Mouse (Mus musculus) left cerebral cortex, postnatal 25 days (tissue): Measurements from ENCODE around the gene Cep55. TPM values are rescaled to one million over a fixed set of nuclear protein-coding genes. Genes with fewer than 3 reads are reported as not detected.

ENCODE experiments used
- DNase-seq, 2 experiments: peaks; one replicate each; pipeline ENCODE4 v3.0.0; 2022; ENCODE audit warnings: low spot score in 2 of 2, mixed read lengths in 1 of 2
- intact Hi-C: fragments of 180-260 bp; cut with DNase I; formaldehyde crosslinking; loops from one replicate; pipeline ENCODE4 v1.15.1; 2025
- total RNA-seq, 2 experiments: library from RNA; stranded (reverse); gene quantifications; 2 replicates each; pipeline ENCODE4 v1.2.3; 2021

The Cep55 gene
- total RNA-seq, 2 experiments from 2014 or later, result 0.18 to 0.32 TPM

DNA sequence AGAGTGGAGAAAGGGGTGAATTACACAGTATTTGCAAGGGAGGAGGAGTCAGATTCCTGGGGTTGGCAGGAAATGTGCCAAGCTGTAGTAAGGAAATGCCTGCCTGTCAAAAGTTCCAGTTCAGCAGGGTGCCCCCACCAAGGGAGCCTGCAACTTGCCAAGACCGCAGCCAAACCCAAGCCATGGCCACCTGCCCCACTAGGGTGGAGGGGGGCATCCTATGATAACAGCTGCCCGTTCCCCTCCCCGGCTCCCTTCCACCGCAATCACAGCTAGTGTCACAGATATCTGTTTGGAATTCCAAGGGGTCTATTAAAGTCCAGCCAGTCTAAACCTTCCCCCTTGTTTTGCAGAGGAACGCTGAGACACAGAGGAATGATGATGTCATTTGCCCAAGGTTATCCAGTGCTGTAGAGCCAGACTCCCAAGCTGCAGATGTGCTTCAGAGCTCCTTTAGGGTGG, 12.5 kb upstream of the Cep55 start:
- DNase-seq, result peak in 1 of 2 experiments; percentile 7
- intact Hi-C loops, result loop anchor here (2.0 kb wide), 1 partner anchor 87 kb away; no protein-coding TSS in a partner anchor

DNA sequence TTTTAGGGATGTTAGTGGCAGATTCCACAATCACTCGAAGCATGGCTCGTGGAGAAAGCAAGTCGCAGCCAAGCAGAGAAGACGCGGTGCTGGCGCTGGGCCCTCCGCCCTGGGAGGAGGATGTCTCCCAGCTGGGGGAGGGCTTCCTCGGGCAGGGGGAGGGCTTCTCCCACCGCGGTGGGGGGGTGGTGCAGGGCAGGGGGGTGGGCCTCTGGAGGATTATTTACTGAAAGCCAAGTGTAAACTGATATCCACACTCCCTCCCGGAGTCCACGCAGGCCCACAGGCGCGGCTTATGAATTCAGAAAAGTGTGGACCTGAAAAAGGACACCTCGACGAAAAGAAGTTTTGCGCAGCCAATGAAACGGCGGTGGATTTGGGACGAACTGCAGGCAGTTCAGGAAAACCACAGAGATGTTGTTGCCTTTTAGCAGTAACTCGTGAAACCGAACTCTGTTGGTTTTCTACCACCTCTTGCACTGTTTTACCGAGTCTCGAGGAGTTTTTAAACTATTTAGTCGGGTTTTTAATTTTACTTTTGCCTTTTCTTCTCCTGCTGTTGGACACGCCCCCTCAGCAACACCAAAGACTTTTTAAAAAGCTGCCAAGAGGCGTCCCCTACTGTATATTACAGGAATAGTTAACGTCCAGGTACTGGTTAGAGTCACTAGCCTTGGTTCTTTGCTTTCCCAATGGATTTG, 11.4 kb upstream of the Cep55 start, which contains the start of gene Myof:
TSS of gene Myof (minus strand) at position 297 of the 701 bp plus-strand sequence.
- intact Hi-C loops, result loop anchor here (2.0 kb wide), 1 partner anchor 89 kb away; no protein-coding TSS in a partner anchor
- DNase-seq, result peak; percentile 11 to 14

DNA sequence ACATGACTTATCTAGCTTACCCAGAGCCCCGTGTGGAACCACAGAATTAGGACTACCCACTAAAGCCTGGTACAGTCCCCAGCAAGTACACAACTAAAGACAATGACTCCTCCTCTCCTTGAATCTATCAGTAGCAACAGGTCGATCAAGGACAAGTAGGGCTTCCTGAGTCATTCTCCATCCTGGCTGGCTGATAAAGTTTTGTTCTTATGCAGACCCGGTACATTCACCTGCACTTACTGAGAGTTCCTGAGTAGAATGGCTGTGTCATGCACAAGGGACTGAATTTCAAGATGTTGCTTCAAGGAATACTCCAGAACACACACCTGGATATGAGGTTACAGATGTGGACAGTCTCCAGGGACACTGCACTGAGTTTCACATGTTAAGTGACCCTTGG, 9.6 kb upstream of the Cep55 start:
- intact Hi-C loops, result no loop called here

DNA sequence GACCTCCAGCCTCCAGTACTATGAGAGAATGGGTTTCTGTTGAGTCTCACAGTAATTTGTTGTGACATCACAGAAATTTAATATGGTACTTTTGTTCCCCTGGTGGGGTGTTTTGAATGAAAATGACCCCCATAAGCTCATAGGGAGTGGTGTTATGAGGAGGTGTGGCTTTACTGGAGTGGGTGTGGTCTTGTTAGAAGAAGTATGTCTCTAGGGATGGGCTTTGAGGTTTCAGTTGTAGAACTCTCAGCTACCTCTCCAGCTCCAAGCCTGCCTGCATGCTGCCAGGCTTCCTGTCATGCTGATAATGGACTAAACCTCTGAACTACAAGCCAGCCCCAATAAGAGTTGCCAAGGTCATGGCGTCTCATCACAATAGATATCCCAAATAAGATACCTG, 5.1 kb upstream of the Cep55 start:
- DNase-seq, result no peak
- intact Hi-C loops, result no loop called here

More for the DNA sequence above, 9.6 kb upstream of the Cep55 start:
- DNase-seq, result no peak

DNA sequence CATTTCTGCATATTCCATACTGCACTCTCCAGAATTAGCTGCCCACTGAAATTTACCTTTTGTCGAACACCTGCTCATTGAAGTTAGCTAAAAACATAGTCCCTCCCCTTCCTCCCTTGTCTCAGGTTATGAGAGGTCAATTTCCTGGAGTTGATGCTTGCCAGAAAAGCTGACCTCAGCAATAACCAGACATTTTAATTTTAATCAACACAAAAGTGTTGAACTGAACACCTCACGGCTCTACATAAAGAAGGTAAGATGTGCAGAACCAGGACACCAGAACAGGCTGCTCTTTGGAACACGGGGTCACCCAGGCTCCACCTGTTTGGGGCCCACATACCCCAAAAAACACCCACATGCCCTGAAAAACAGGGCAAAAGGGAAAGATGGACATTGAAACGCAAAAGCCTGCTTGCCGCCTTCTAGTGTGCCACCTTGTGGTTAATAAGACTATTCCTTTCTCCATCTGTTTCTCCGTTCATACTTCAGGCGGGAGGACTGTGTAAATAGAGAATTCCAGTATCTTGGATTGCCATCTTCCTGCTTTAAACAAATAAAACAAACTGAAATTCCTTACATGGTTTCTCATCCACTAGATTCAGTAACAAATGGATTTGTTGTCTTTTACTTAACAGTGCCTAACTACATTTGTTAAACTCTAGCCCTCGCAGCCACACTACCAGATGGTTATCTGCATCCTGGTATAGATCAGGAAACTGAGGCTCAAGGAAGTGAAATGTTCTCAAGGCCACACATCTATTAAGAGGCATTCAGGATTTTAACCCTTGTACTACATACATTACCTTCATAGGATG, 1.4 kb upstream of the Cep55 start:
- peak; percentile 9 to 41 for DNase-seq
- intact Hi-C loops, result loop anchor here (1.0 kb wide), 1 partner anchor 98 kb away; no protein-coding TSS in a partner anchor

DNA sequence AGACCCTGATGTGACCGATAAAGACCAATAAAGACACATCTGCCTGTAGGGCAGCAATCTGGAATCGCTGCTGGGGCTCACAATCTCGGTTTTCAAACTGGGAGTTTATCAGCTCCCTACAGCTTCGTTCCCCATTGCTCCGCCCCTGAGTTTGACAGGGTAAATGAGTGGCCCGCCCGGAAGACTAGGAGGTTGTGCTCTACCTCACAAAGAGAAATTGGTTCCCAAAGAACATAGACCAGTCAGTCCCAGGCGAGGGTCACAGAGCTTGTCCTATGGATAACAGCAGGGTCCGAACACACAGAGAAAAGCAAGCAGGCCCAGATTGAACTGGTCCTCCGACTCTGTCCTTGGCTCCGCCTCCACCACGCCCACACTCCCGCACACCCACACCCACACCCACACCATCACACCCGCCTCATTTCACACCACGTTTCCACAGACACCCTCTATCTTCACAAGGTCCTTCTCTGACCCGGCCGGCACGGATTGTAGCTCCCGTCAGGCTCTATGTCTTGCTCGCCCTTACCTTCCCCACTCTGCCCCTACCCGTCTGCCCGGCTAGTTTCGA, 577 bp upstream of the Cep55 start:
- peak; percentile 62 to 66 for DNase-seq
- intact Hi-C loops, result loop anchor here (1.0 kb wide), 1 partner anchor 99 kb away; no protein-coding TSS in a partner anchor

DNA sequence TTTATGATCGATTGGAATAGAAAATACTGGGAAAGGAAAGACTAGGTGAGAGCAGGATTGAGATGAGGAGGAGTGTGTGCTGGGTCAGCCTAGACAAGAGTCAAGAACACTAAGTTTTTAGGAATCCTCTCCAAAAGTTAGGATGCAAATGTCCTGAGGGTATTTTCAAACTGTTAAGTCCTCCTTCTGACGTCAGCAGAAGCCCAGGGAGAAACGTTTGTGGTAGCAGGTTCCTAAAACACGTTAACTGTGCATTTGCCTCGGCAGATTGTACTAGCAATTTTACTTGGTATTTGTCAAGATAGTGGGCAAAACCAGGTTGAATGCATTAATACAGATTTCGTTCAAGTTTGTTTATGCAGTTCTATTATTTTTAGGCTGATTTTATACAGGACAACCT, 987 bp downstream of the Cep55 start:
- intact Hi-C loops, result no loop called here
- no peak for DNase-seq

DNA sequence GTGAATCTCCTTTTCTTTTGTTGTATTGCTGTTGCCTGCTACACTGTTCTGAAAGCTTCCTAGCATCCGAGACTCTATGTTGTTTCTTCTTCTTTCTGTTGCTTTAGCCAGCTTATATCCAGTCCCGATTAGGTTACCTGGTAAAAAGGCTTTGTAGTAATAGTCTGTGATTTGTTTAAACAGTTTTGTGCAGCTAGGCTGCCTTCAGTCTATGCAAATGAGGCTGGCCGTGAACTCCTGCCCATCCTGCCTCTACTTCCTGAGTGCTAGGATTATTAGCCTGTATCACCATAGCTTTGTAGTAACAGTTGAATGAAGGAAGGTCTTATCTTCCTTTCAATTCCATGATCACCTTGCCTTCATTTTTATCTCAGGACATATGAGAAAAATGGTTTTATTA, 1.5 kb downstream of the Cep55 start:
- intact Hi-C loops, result no loop called here

DNA sequence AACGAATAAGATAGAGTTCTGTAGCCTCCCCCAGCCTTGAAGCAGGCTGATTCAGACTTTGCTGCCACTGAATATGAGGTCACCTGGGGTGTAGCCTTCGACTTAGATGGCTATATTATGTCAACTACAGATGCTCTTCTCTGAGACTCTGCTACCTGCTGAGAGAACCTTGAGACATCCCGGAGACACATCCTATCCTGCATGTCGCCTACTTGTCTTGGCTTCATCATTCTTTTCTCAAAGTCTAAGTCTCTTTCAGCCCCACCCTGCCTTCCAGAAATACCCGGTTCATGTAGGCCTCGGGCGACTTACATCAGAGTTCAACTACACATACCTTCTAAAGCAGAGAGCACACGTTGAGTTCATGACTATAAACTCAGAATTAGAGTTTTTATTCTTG, 2.1 kb downstream of the Cep55 start:
- intact Hi-C loops, result no loop called here

More for the DNA sequence above, 1.5 kb downstream of the Cep55 start:
- DNase-seq, result no peak

DNA sequence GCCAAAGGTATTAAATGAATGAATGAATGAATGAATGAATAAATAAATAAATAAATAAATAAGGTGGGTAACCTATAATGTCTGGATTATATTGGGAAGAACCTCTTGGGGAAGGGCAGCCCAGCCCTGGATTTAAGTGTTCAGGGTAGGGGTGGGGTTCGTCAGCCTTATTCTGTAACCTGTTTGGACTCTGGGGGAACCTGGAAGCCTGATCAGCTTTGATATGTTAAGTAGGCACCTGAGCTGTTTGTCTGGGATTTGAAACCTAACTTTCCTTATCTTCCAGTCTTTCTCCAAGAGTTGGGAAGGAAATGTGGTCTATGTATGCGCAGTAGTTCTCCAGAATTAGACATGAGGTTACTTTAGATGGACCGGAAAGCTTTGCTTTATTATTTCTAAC, 8.4 kb downstream of the Cep55 start:
- no peak for DNase-seq
- intact Hi-C loops, result no loop called here

More for the DNA sequence above, 2.1 kb downstream of the Cep55 start:
- DNase-seq, result no peak

DNA sequence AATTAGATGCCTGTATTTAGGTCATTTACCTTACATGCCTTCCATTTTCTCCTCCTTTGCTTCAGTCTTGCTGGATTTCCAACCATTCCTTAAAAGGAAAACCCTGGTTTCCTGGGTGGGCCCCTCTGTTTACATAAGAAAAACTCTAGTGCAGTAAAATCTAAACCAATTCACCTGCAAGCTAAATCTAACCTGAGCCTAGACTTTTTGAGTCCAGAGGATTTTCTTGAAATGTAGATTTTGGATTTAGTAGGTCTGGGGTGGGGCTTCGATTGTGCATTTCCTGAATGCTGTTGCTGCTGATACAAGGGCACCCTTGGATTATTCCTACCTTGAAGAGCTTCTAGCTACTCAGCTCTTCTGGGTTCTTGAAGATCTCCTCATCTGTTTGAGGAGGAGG, 9.2 kb downstream of the Cep55 start:
- intact Hi-C loops, result no loop called here
- DNase-seq, result no peak

DNA sequence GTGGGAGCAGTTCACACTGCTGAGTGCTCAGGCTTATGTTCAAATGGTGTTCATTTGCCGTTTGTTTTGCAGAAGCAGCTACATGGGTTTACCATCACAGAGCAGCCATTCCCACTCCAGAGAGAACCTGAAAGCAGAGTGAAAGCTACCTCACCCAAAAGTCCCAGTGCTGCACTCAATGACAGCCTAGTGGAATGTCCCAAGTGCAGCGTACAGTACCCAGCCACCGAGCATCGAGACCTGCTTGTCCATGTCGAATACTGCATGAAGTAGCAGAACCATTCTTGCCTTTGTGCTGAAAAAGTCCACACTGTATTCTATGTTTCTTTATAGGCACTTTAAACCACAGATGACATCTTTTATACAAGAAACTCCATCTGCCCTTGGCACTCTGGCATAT, 18.4 kb downstream of the Cep55 start:
- intact Hi-C loops, result no loop called here
- DNase-seq, result no peak

DNA sequence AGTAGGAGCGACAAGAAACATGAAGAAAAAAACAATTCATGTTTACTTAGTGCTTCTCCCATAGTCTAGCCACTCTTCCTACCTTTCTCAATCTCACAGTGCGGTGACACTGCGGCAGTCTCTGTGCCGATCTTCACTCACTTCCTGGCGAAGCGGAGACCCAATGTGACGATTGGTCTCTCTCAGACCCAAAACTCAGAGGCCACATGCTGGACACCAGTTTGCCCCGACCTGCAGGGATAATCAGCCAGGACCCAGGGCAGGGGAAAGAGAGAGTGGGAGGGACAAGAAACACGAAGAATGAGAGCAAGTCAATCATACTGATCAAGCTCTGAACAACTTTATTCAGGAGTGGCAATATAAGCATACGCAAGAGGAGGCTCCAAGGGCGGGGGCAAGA, 20.2 kb downstream of the Cep55 start:
- DNase-seq, result no peak
- intact Hi-C loops, result loop anchor here (5.0 kb wide), 1 partner anchor 122 kb away; no protein-coding TSS in a partner anchor

DNA sequence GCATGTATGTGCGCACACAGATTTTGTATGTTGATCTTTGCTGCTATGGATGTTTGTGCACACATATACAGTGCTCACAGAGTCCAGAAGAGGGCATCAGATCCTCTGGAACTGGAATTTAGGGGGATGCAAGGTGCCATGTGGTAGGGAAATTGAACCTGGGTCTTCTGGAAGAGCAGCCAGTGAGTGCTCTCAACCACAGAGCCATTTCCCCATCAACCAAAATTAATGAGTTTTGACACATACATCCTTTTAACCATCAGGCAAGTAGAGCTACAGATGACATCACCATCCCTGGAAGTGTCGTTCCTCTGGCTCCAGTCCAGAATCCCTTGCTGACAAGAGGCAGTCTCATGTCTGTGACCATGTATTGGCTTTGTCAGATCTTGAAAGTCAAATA, 21.4 kb downstream of the Cep55 start:
- intact Hi-C loops, result loop anchor here (5.0 kb wide), 1 partner anchor 121 kb away; no protein-coding TSS in a partner anchor
- no peak for DNase-seq

DNA sequence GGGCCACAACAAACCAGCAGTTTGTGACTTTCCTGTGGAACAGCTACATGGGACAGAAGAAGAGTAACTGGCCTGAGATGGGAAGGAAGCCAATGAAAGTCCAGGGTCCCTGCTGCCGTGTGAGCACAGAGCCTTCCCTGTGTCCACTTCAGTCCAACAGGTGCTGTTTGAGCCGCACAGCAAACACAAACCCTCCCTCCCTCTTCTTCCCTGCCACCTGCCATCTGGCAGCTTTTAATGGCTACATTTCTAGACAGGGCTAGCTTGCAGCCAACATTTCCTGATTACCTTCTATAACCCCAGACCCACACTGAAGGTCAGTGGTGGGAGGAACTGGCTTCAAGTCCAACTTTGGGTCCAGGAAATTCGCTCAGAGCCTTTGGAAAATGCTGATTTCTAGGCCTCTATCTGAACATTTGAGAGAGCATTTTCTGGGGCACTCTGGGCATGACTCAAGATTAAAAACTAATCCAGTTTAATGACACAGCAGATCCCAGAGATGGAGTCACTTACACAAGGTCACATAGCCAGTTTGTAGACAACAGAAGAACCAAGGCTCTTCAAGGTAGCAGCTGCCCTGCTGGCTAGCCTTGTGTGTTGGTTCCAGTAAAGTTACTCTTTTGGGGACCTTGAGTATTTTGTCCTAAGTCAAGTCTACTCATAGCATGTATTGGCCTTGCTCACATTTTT, 23.2 kb downstream of the Cep55 start:
- no peak for DNase-seq
- intact Hi-C loops, result loop anchor here (2.0 to 5.0 kb wide), 2 partner anchors 119 to 275 kb away; no protein-coding TSS in a partner anchor

DNA sequence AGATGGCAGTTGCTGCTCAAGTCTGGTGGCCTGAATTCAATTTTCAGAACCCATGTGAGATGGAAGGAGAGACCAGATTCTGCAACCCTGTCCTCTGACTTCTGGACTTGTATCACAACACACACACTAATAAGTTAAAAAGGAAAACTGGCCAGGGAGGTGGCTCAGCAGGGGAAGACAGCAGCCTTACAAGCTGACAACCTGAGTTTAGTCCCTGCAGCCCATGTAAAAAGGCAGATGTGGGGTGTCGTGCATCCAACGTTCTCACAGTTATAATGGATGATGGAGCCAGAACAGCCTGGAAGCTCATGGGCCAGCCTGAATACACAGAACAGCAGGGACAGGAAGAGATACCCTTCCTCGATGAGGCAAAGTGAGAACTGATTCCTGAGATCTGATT, 26.6 kb downstream of the Cep55 start:
- intact Hi-C loops, result no loop called here
- DNase-seq, result no peak

DNA sequence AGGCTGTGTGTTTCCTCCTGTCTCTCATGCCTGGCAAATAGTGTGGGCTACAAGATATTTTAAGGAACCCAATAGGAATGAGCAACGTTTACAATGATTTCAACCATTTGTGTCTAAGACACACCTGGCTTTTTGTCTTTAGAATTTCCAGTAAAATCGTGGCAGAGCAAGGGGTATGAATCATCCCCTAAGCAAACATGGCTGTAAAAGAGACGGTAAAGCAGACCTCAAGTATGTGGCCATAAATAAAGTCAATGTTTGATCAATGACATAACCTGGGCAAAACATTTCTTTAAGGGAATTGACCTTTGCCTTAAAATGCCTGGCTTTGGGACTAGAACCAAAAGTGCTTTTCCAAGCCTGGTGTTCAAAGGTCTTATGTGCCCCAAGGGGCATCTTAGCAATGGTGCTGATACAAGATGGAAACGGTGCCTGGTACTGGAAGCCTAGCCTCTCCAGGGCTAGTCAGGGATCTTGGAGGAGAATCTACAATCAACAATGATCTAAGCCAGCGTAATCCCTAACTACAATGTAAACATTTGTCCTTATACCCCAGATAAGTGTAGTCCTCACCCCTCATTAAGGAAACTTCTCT, 28.2 kb downstream of the Cep55 start:
- intact Hi-C loops, result no loop called here
- DNase-seq, result no peak

DNA sequence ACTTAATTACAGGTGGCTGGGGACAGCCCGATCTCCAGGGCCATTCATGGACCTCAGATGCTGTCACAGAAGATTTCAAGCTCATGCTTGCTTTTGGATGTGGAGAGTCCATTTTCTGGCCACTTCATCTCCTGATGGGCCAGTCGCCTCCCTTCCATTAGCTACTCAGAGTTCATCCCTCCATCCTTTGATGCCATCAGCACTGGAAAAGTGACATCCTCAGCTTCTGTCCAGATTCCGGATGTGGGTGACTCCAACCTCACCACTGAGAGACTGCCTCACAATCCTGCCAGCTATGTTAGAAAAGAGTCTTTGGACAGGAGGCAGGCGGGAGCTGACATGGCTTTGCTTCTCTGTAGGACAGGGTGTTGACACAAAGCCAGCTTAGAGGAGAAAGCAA, 31.0 kb downstream of the Cep55 start:
- no peak for DNase-seq
- intact Hi-C loops, result no loop called here

DNA sequence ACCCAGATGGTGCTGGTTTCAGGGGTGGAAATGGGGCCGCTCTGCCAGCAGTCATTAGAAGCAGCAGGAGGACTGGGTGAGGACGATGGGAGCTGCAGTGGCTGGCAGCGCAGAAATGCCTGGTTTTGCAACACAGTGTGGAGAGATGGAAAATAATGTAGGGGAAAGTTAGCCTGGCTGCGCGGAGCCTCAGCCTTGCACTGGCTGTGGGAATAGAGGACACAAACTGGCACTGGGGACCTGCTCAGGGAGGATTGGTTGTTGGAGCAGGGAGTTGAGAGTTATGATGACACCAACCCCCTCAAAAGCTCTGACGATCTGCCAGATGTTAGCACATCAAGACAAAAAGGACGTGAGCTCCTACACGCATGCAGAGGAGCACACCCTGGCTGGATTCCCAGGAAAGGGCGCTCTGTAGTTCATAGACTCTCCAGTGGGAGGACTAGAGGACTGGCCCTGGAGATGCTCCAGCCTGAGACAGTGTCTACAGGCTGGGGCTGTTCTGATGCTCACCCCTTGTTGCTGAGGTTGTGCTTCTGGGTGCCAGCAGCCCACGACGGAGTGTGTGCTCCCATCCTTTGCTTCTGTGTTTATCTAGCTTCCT, 32.2 kb downstream of the Cep55 start:
- intact Hi-C loops, result no loop called here
- DNase-seq, result peak; percentile 23 to 40
